Mouse (Mus musculus): ENCODE data around the gene Gpc5. TPM values are rescaled to one million over a fixed set of nuclear protein-coding genes. Genes with fewer than 3 reads are reported as not detected.

The Gpc5 gene
- total and polyA plus RNA-seq, 3 experiments: 0.14 TPM; not detected in 2

- H3K27me3 ChIP-seq (replicated peaks): no peaks in the 10 kb centered on the region
- no peak overlapping the region for H3K4me2 ChIP-seq (ENCODE audit: insufficient read depth, low read depth, poor library complexity, severe bottlenecking)
- in situ Hi-C loops (cut with MboI; ENCODE audit: low pct_ligation_motif_present, low pct_unique_long_range_greater_than_20kb, low sequenced_read_pairs): no loop called here
- no peak overlapping the region for H3K4me3 ChIP-seq (replicated peaks in 1 of 3; ENCODE audit: low read depth in 2 of 3, low read length in 2 of 3, poor library complexity in 1 of 3)
- DNase-seq (ENCODE audit: extremely low read depth): no peak
- dilution Hi-C loops (cut with MboI; ENCODE audit: extremely low pct_ligation_motif_present, extremely low pct_unique_long_range_greater_than_20kb, low sequenced_read_pairs): no loop called here
- H3K9me3 ChIP-seq (replicated peaks; ENCODE audit: low read length): no peaks in the 10 kb centered on the region
- no peak for TF ChIP-seq RAD21 (IDR thresholded peaks at IDR 0.05; ENCODE audit: low read depth, low read length)
- no peak for TF ChIP-seq KAT2A (IDR thresholded peaks at IDR 0.05; ENCODE audit: insufficient replicate concordance, low read length)
- TF ChIP-seq NRF1 (IDR thresholded peaks at IDR 0.05; ENCODE audit: low read depth, low read length): no peak
- TF ChIP-seq ZKSCAN1 (IDR thresholded peaks at IDR 0.05; ENCODE audit: borderline replicate concordance, low read depth, low read length): no peak
- TF ChIP-seq CTCF (conservative IDR thresholded peaks at IDR 0.05 in 1 of 2, IDR thresholded peaks at IDR 0.05 in 1 of 2; ENCODE audit: low read depth in 2 of 2, low read length in 2 of 2): no peak
- no peak for TF ChIP-seq SMC3 (IDR thresholded peaks at IDR 0.05; ENCODE audit: low read depth, low read length)
- TF ChIP-seq E2F4 (IDR thresholded peaks at IDR 0.05; ENCODE audit: insufficient replicate concordance, low read depth, low read length): no peak
- no peak for TF ChIP-seq CHD1 (IDR thresholded peaks at IDR 0.05; ENCODE audit: low read depth, low read length)
- TF ChIP-seq ZMIZ1 (IDR thresholded peaks at IDR 0.05; ENCODE audit: low read depth, low read length): no peak
- no peak for TF ChIP-seq PAX5 (IDR thresholded peaks at IDR 0.05; ENCODE audit: low read length)
- TF ChIP-seq USF1 (IDR thresholded peaks at IDR 0.05; ENCODE audit: low read depth, low read length): no peak
- TF ChIP-seq ETS1 (conservative IDR thresholded peaks at IDR 0.05; ENCODE audit: low read depth, low read length): no peak
- TF ChIP-seq TBP (conservative IDR thresholded peaks at IDR 0.05; ENCODE audit: low read depth, low read length): no peak
- TF ChIP-seq POLR2AphosphoS2 (IDR thresholded peaks at IDR 0.05; ENCODE audit: low read depth, low read length): no peak
- TF ChIP-seq GABPA (IDR thresholded peaks at IDR 0.05; ENCODE audit: insufficient replicate concordance, low read depth, low read length): no peak
- no peak overlapping the region for H3K27ac ChIP-seq (ENCODE audit: insufficient read depth, low read depth)
- H3K4me1 ChIP-seq (ENCODE audit: control insufficient read depth in 1 of 2, insufficient read depth in 2 of 2): no peaks in the 10 kb centered on the region
- no peaks in the 10 kb centered on the region for H3K36me3 ChIP-seq (replicated peaks in 1 of 2; ENCODE audit: control insufficient read depth in 1 of 2, insufficient read depth in 1 of 2, low read length in 1 of 2)
- H3K9ac ChIP-seq (ENCODE audit: insufficient read depth, low read depth): no peak overlapping the region
- no peaks in the 10 kb centered on the region for H3K79me2 ChIP-seq (replicated peaks; ENCODE audit: control insufficient read depth, extremely low read depth, insufficient read depth, poor library complexity, severe bottlenecking)
Measured at GRCm38 (mm10) chr14:116186981-116187380, 1095.0 kb downstream of the Gpc5 start.

- Histone ChIP-seq H3K4me3 (replicated peaks in 1 of 3; ENCODE audit: low read depth in 2 of 3, low read length in 2 of 3, poor library complexity in 1 of 3) (no peak overlapping the region), H3K4me1 (ENCODE audit: control insufficient read depth in 1 of 2, insufficient read depth in 2 of 2) (no peaks in the 10 kb centered on the region; a peak in 1 of 4 replicates), H3K36me3 (replicated peaks in 1 of 2; ENCODE audit: control insufficient read depth in 1 of 2, insufficient read depth in 1 of 2, low read length in 1 of 2) (no peaks in the 10 kb centered on the region), H3K4me2 (ENCODE audit: insufficient read depth, low read depth, poor library complexity, severe bottlenecking) (no peak overlapping the region; the same call in 1 of the 2 replicates), H3K27ac (ENCODE audit: insufficient read depth, low read depth) (no peak overlapping the region), H3K9me3 (replicated peaks; ENCODE audit: low read length) (no peaks in the 10 kb centered on the region), H3K27me3 (replicated peaks) (no peaks in the 10 kb centered on the region), H3K9ac (ENCODE audit: insufficient read depth, low read depth) (no peak overlapping the region), H3K79me2 (replicated peaks; ENCODE audit: control insufficient read depth, extremely low read depth, insufficient read depth, poor library complexity, severe bottlenecking) (no peaks in the 10 kb centered on the region)
- no peak for TF ChIP-seq IRF4 (IDR thresholded peaks at IDR 0.05; ENCODE audit: low read depth, low read length)
- no peak for TF ChIP-seq BHLHE40 (IDR thresholded peaks at IDR 0.05; ENCODE audit: low read depth, low read length)
- TF ChIP-seq EP300 (IDR thresholded peaks at IDR 0.05; ENCODE audit: low read length): no peak
- no peak for TF ChIP-seq TCF12 (IDR thresholded peaks at IDR 0.05; ENCODE audit: low read depth, low read length)
- peak; percentile 55 for TF ChIP-seq SMC3 (IDR thresholded peaks at IDR 0.05; ENCODE audit: low read depth, low read length)
- no peak for TF ChIP-seq E2F4 (IDR thresholded peaks at IDR 0.05; ENCODE audit: insufficient replicate concordance, low read depth, low read length)
- no peak for TF ChIP-seq MAZ (IDR thresholded peaks at IDR 0.05; ENCODE audit: low read depth, low read length)
- TF ChIP-seq POLR2A (IDR thresholded peaks at IDR 0.05; ENCODE audit: low read depth, low read length): no peak
- no peak for TF ChIP-seq HCFC1 (IDR thresholded peaks at IDR 0.05; ENCODE audit: low read depth, low read length)
- TF ChIP-seq RAD21 (IDR thresholded peaks at IDR 0.05; ENCODE audit: low read depth, low read length): peak; percentile 70
- TF ChIP-seq MYC (IDR thresholded peaks at IDR 0.05; ENCODE audit: low read depth, low read length): 0 out of 2 replicates have a peak, but pooled peaks have one; percentile 21
- no peak for TF ChIP-seq UBTF (IDR thresholded peaks at IDR 0.05; ENCODE audit: low read depth, low read length)
- no peak for TF ChIP-seq MAFK (IDR thresholded peaks at IDR 0.05; ENCODE audit: insufficient replicate concordance, low read length)
- TF ChIP-seq MXI1 (IDR thresholded peaks at IDR 0.05; ENCODE audit: low read depth, low read length): no peak
- peak; percentile 14 to 73; a peak in 2 of 4 replicates for TF ChIP-seq CTCF (conservative IDR thresholded peaks at IDR 0.05 in 1 of 2, IDR thresholded peaks at IDR 0.05 in 1 of 2; ENCODE audit: low read depth in 2 of 2, low read length in 2 of 2)
- dilution Hi-C loops (cut with MboI; ENCODE audit: extremely low pct_ligation_motif_present, extremely low pct_unique_long_range_greater_than_20kb, low sequenced_read_pairs): no loop called here
- in situ Hi-C loops (cut with MboI; ENCODE audit: low pct_ligation_motif_present, low pct_unique_long_range_greater_than_20kb, low sequenced_read_pairs): no loop called here
- peak; percentile 29 for DNase-seq (ENCODE audit: extremely low read depth)
Measured at GRCm38 (mm10) chr14:116206977-116207376, 1115.0 kb downstream of the Gpc5 start.

Measured in CH12.LX (cell line).